Mouse (Mus musculus) limb, embryonic 14.5 days (tissue): Measurements from ENCODE around the gene Ly86. TPM values are rescaled to one million over a fixed set of nuclear protein-coding genes. Genes with fewer than 3 reads are reported as not detected.

ENCODE experiments used
- ATAC-seq: fragments of 200-750 bp; cut with Nextera tagmentation; 2 replicates; pipeline ENCODE4 v1.8.0; 2017; ENCODE audit warnings: low read depth, moderate number of reproducible peaks, moderate TSS enrichment; ENCODE audit not compliant: low FRiP score
- DNase-seq: peaks from one replicate; pipeline ENCODE4 v3.0.0-alpha.2; 2015; ENCODE audit warnings: low spot score
- H3K27ac ChIP-seq: fragments of 300-500 bp; sonication (generic); replicated peaks from 2 replicates; pipeline ENCODE4 v1.5.1; 2014; ENCODE audit warnings: low read depth, mild to moderate bottlenecking, low read length, moderate library complexity, mixed read lengths
- H3K27me3 ChIP-seq: fragments of 300-500 bp; sonication (generic); 2 replicates; pipeline ENCODE4 v1.6.1; 2014; ENCODE audit warnings: low read length, mixed read lengths; ENCODE audit not compliant: control insufficient read depth, insufficient read depth
- H3K36me3 ChIP-seq: fragments of 300-500 bp; sonication (generic); 2 replicates; pipeline ENCODE4 v1.6.1; 2014; ENCODE audit warnings: mild to moderate bottlenecking, low read length, moderate library complexity, mixed read lengths; ENCODE audit not compliant: control insufficient read depth, insufficient read depth
- H3K4me1 ChIP-seq: fragments of 300-500 bp; sonication (generic); 2 replicates; pipeline ENCODE4 v1.6.1; 2014; ENCODE audit warnings: antibody characterized with exemption, low read length, mixed read lengths; ENCODE audit not compliant: control insufficient read depth, insufficient read depth
- H3K4me2 ChIP-seq: fragments of 300-500 bp; sonication (generic); replicated peaks from 2 replicates; pipeline ENCODE4 v1.6.1; 2014; ENCODE audit warnings: low read depth, mild to moderate bottlenecking, low read length, moderate library complexity; ENCODE audit not compliant: severe bottlenecking
- H3K4me3 ChIP-seq: fragments of 300-500 bp; sonication (generic); replicated peaks from 2 replicates; pipeline ENCODE4 v1.5.1; 2014; ENCODE audit warnings: low read length
- H3K9ac ChIP-seq: fragments of 300-500 bp; sonication (generic); 2 replicates; pipeline ENCODE4 v1.6.1; 2014; ENCODE audit warnings: mild to moderate bottlenecking, low read depth, low read length, moderate library complexity; ENCODE audit not compliant: severe bottlenecking
- H3K9me3 ChIP-seq: fragments of 300-500 bp; sonication (generic); 2 replicates; pipeline ENCODE4 v1.6.1; 2016; ENCODE audit warnings: low read length; ENCODE audit not compliant: control insufficient read depth
- POLR2A ChIP-seq: fragments of 200-500 bp; IDR thresholded peaks from 2 replicates; pipeline ENCODE4 v1.8.0; 2012; ENCODE audit warnings: inconsistent platforms, mild to moderate bottlenecking, moderate library complexity, borderline replicate concordance; ENCODE audit not compliant: insufficient read depth, insufficient read length; ENCODE audit errors: extremely low read depth
- WGBS: fragments of 180-500 bp; shearing (Covaris S2); extraction: QIAGEN DNeasy Blood & Tissue Kit; methylation state at CpG from one replicate; pipeline ENCODE4 v1.1.7; 2014; 5-methylcytosine and 5-hydroxymethylcytosine counted together
- polyA plus RNA-seq, 2 experiments: library from polyadenylated mRNA; depleted of rRNA in 1 of 2; stranded (reverse) in 1 of 2; unstranded in 1 of 2; fragments of >200 nt; fragmentation: Nextera tagmentation in 1 of 2; extraction: Ambion mirVana in 1 of 2; gene quantifications; 2 replicates each; pipeline versions ENCODE4 v1.2.1 to v1.2.3; 2012 to 2014

Ly86 gene
- polyA plus RNA-seq, 2 experiments: 15.0 to 20.8 TPM

DNA sequence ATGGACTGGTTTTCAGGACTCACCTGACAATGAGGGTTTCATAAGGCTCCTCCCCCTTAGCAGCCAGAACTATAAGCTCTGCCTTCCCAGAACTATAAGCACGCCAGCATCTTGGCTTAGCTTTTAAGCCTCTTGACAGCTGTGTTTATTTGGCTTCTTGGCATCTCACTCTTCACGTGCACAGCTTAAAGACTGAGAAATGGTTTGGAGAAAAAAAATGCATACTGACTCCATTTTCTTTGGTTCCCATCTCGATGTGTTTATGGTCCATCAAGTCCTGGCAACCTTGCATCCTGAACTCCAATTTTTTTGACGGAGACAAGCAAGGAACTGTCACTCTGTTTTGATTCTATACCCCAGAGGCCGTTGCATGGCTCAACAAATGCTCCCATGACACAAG is 35.7 kb upstream of the Ly86 start:
- H3K4me1 ChIP-seq: peaks cover 14% of the 10 kb centered on the region
- H3K27ac ChIP-seq: no peak overlapping the region
- H3K27me3 ChIP-seq: no peaks in the 10 kb centered on the region
- H3K9ac ChIP-seq: no peak overlapping the region
- H3K4me2 ChIP-seq: no peak overlapping the region
- no peaks in the 10 kb centered on the region for H3K36me3 ChIP-seq
- 68% methylated on average over 5 of the region's 5 CpGs for WGBS
- ATAC-seq (no peak), DNase-seq (no peak)
- H3K9me3 ChIP-seq: no peaks in the 10 kb centered on the region
- TF ChIP-seq POLR2A: no peak
- no peak overlapping the region for H3K4me3 ChIP-seq

- DNase-seq: no peak
- no peak for TF ChIP-seq POLR2A
- no peak for ATAC-seq
- Histone ChIP-seq H3K9ac (no peak overlapping the region), H3K9me3 (no peaks in the 10 kb centered on the region), H3K36me3 (no peaks in the 10 kb centered on the region), H3K4me2 (no peak overlapping the region), H3K27me3 (no peaks in the 10 kb centered on the region), H3K27ac (no peak overlapping the region), H3K4me1 (peaks cover 14% of the 10 kb centered on the region), H3K4me3 (no peak overlapping the region)
- 36% methylated on average over 8 of the region's 8 CpGs for WGBS
Measured at GRCm38 (mm10) chr13:37310331-37310730, 34.7 kb upstream of the Ly86 start.

DNA sequence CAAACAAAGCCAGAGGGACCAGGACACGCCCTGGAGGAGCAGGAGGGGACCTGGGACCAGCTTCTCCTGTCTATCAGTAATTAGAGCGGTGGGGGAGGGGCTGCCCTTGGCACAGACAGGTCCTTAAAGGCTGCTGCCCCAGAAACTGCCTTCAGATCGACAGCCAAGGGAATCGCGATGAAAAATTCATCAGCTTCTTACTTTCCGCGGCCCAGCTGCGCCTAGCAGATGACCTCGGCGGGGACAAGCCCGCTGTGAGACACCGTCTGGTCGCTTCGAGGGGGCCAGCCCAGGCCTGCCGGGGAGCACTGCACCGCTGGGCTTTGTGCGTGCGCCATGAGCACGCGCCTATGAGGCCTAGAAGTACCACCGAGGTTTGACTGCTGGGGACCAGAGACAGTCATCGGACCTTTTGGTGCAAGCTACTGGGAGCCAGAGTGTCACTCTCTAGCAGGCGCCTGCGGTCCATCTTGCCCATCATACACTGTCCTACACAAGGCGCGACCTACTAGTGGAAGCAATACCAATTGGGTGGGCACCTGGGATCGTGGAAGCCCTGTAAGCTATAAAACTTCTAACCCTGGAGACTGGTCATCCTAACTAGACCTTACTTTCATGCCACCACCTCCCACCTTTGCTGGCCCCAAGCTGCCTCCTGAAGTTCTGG is 33.3 kb upstream of the Ly86 start:
- no peak for DNase-seq
- Histone ChIP-seq H3K9ac (no peak overlapping the region), H3K36me3 (no peaks in the 10 kb centered on the region), H3K4me1 (peaks cover 14% of the 10 kb centered on the region), H3K9me3 (no peaks in the 10 kb centered on the region), H3K27me3 (no peaks in the 10 kb centered on the region), H3K4me2 (peak overlapping the region; percentile 72), H3K4me3 (peak overlapping the region; percentile 38), H3K27ac (no peak overlapping the region)
- TF ChIP-seq POLR2A: no peak
- 0 out of 2 replicates have a peak, but pooled peaks have one; percentile 4 for ATAC-seq
- WGBS: 22% methylated on average over 27 of the region's 27 CpGs

DNA sequence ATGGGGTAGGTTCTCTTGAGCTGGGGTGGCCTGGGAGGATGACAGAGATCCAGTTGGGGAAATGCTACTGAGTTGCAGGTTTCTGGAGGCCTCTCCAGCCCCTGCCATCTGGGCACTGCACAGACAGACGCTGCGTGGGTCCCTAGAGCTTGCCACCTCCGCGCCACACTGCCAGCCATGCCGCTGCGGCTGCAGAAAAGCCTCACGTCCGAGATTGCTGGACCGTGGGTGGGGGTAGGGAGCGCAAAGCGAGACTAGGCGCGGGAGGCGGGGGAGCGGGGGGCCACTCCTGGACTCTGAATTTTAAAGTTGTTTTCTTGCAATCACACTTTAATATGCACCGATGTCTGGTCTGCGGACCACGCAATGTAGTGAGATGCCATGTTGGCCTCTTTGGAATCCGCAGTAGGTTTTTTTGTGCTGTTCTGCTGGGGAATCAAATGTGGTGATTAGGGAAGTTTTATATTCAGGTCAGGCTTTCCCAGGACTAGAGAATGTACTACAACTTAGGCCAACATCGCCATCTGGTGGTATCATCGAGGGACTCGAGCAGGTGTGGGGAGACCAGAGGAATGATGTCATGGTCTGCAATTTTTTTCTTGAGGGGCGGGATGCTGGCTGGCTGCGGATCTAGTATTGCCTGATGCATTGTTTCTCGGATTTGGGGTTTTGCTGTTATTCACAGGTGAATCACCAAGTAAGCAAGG is 32.6 kb upstream of the Ly86 start:
- ATAC-seq: peak; percentile 96
- 2% methylated on average over 25 of the region's 25 CpGs for WGBS
- peak; percentile 99 for DNase-seq
- Histone ChIP-seq H3K4me3 (peak overlapping the region; percentile 38), H3K27me3 (no peaks in the 10 kb centered on the region), H3K4me1 (peaks cover 14% of the 10 kb centered on the region), H3K9ac (peak overlapping the region; percentile 63), H3K4me2 (peak overlapping the region; percentile 72), H3K36me3 (no peaks in the 10 kb centered on the region), H3K27ac (0 out of 2 replicates have a peak overlapping the region, but pooled peaks have one; percentile 4), H3K9me3 (no peaks in the 10 kb centered on the region)
- TF ChIP-seq POLR2A: no peak

- H3K27me3 ChIP-seq: no peaks in the 10 kb centered on the region
- no peak for TF ChIP-seq POLR2A
- DNase-seq (no peak), ATAC-seq (0 out of 2 replicates have a peak, but pooled peaks have one; percentile 5)
- H3K9me3 ChIP-seq: no peaks in the 10 kb centered on the region
- 28% methylated on average over 4 of the region's 4 CpGs for whole genome bisulfite sequencing
- no peak overlapping the region for H3K27ac ChIP-seq
- peaks cover 14% of the 10 kb centered on the region for H3K4me1 ChIP-seq
- no peaks in the 10 kb centered on the region for H3K36me3 ChIP-seq
- no peak overlapping the region for H3K4me3 ChIP-seq
- no peak overlapping the region for H3K4me2 ChIP-seq
- no peak overlapping the region for H3K9ac ChIP-seq
Measured at GRCm38 (mm10) chr13:37312951-37313350, 32.1 kb upstream of the Ly86 start.
